Mouse (Mus musculus) left cerebral cortex, postnatal 36 days (tissue): ENCODE measurements at regions not wholly inside any gene's neighbourhood (a gene's known extent, or its start where the extent isn't known, plus 50 kb on each side); places are given as distances from the start of the nearest gene placed in this dataset.

ENCODE experiments used
- DNase-seq, 2 experiments: peaks; one replicate each; pipeline ENCODE4 v3.0.0; 2021 to 2022; ENCODE audit warnings: low spot score in 2 of 2, mixed read lengths in 1 of 2
- intact Hi-C: fragments of 180-260 bp; cut with DNase I; formaldehyde crosslinking; loops from one replicate; pipeline ENCODE4 v1.15.1; 2025

GRCm38 (mm10) chr3:47348451-47348850, 900.4 kb upstream of the Pabpc4l start:
- peak in 1 of 2 experiments; percentile 3 for DNase-seq
- intact Hi-C loops: no loop called here

DNA sequence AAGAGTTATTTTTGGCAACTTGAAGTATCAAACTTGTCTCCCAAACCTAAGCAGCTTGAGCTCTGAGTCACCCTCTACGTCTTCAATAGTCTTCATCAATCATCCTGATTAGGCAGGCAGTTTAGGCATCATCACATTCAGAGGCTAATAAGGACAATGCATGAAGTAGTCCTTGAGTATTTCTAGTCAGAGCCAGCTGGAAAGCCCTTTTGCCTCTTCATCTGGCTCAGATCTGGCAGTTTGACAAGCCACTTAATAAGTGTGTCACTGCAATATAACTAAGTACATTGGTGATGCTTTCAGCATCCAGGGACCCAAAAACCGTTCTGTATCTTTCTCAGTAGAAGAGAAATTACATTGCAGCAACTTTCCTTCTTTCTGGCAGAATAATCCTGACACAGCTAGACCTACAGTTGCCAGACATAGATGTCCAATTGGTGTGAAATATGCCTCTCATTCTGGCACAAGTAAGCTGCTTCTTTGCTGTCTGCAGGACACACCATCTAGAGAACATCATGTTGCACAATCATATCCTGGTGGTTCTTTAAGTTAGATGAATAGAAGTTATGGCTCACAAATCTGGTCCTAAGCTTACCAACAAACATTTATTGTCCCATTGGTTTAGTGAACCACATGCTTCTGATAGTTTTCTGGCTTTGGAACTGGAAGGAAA, 868.5 kb upstream of the Pabpc4l start:
- intact Hi-C loops: no loop called here
- no peak for DNase-seq

DNA sequence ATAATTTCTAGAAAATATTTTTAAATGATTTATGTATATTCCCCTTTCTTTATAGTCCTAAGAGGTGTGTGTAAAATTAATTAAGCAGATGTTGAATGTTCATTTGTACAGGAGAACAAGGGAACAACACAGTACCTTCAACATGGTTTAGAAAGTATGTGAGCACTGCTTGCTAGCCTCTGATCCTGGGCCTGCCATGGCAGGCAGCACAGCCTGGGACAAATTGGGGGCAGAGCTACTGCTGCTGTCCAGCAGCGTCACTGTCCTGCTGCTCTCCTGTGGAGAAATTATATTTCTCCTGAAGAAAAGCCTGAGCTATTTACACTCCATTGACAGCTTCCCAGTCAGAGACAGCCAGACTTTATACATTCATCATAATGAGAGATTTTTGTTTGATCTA, 833.8 kb upstream of the Pabpc4l start:
- intact Hi-C loops: no loop called here

GRCm38 (mm10) chr3:47280270-47280669, 832.3 kb upstream of the Pabpc4l start:
- DNase-seq: no peak
- intact Hi-C loops: no loop called here

More for the DNA sequence above, 833.8 kb upstream of the Pabpc4l start:
- DNase-seq: no peak

DNA sequence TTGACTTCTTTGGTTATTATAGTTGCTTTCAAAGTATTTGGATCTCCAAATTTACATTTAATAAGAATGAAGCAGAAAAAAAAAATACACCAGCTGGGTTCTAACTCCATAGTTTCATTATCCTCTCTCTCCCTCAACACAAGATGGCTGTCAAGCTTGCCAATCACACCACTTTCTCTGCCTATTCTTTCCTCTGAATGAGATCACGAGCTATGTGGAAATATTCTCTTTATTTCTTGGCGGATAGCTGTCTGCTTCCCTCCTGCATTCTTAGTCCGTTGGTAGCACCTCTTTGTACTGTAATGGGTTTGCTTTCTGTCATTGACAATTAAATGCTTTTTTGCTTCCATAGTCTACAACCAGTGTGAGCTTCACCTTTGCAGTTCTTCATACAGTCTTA, 793.0 kb upstream of the Pabpc4l start:
- no peak for DNase-seq
- intact Hi-C loops: no loop called here

- intact Hi-C loops: no loop called here
- DNase-seq: no peak
These were observed 782.2 kb upstream of the Pabpc4l start for GRCm38 (mm10) chr3:47230234-47230633.

DNA sequence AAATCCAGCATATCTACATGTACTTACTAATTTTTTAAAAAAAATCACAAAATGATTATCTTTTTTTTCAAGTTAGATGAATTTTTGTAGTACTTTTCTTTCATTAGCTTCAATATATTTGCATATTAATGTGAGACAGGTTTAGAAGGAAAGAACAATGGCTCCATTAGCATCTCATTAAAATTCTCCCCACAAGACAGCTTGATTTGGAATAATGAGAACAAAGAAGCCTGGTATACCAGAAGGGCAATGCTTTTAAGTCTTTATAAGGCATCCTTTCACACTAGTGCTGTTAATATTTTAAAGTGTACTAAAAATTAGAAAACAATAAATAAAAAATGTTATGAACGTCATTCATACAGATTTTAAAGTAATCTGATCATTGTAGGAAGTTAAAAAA, 770.6 kb upstream of the Pabpc4l start:
- DNase-seq: no peak
- intact Hi-C loops: no loop called here

DNA sequence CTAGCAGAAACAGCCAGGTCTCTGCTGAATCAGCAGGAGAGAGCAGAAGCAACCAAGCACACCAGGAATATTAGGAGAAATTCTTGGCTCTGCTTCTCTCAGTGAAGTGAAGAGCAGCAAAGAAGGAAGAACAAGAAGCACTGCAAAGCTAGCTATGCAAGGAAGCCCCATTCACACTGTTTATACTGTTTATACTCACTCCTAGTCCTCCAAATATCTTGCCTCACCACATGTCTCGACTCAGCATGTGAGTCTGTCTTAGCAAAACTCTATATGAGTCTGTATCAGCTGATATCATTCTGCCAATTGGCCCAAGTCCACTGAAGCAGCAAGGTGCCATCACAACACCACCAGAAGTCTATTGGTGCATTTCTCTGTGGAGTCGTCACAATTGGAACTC, 765.1 kb upstream of the Pabpc4l start:
- intact Hi-C loops: no loop called here
- no peak for DNase-seq

DNA sequence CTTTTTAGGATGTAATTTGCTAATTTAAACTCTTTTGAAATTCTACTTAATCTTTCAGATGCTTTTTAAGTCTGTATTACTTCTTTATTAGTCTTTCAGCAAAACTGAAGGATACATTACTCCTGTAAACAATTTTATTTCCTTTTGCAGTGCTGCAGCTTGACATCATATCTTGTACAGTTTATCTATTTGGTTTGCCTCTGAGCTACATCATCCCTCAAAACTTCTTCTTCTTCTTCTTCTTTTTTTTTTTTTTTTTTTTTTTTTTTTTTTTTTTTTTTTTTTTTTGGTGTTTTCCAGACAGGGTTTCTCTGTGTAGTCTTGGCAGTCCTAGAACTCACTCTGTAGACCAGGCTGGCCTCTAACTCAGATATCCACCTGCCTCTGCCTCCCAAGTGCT, 749.6 kb upstream of the Pabpc4l start:
- DNase-seq: no peak
- intact Hi-C loops: no loop called here

GRCm38 (mm10) chr3:47184226-47184625, 736.2 kb upstream of the Pabpc4l start:
- intact Hi-C loops: no loop called here
- no peak for DNase-seq

DNA sequence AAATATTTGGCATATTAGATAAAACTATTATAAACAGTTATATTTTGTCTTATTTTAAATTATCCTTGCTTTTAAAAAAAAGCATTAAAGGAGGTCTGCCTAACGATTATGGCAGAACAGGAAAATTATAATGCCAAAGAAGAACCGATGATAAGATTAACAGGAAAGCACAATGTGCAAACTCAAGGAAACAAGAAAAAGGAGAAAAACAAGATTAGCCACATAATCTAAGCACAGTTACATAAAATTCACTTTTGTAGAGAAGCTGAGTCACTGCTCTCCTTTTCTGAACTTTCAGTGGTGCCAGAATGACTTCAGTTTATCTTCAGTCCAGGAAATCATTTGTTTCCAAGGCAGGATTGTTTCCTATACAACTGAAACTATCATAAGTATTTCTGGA, 734.7 kb upstream of the Pabpc4l start:
- DNase-seq: no peak
- intact Hi-C loops: no loop called here

DNA sequence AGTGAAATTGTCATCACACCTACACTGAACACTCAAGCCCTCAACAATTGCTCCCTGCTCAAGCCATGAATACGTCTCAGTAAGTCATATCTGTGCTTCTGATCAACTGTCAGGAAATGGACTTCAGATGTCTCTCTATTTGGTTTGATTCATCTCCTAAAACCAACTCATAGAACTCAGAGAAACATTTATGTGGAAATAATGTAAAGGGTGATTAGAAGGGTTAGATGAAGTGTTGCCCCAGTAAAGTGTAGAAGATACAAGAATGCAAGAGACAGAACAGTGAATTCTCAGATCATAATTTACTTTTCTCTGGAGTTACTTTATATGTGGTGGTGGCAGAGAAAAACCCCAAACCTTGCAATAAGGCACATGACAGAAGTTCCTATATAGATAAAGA, 732.4 kb upstream of the Pabpc4l start:
- intact Hi-C loops: no loop called here
- DNase-seq: no peak
